Mouse (Mus musculus) ES-E14 (cell line): ENCODE measurements at regions not wholly inside any gene's neighbourhood (a gene's known extent, or its start where the extent isn't known, plus 50 kb on each side); places are given as distances from the start of the nearest gene placed in this dataset.

Source experiments
- CHD2 ChIP-seq: IDR thresholded peaks from 2 replicates; pipeline ENCODE4 v1.6.1; 2014; ENCODE audit warnings: mild to moderate bottlenecking, low read depth, low read length, inconsistent platforms
- HCFC1 ChIP-seq: IDR thresholded peaks from 2 replicates; pipeline ENCODE4 v1.6.1; 2012; ENCODE audit warnings: low read length, inconsistent platforms, borderline replicate concordance; ENCODE audit not compliant: insufficient read depth
- MAFK ChIP-seq: IDR thresholded peaks from 2 replicates; pipeline ENCODE4 v1.6.1; 2014; ENCODE audit warnings: mild to moderate bottlenecking, low read depth, low read length, inconsistent platforms; ENCODE audit not compliant: insufficient read depth
- ZC3H11A ChIP-seq: IDR thresholded peaks from 2 replicates; pipeline ENCODE4 v1.6.1; 2012; ENCODE audit warnings: low read depth, mild to moderate bottlenecking, inconsistent platforms, low read length, borderline replicate concordance

- TF ChIP-seq HCFC1 (no peak), ZC3H11A (no peak), CHD2 (no peak), MAFK (no peak)
Measured at GRCm38 (mm10) chr16:76101773-76102172, 79.7 kb upstream of the Samsn1 start.
